Mouse (Mus musculus) heart, embryonic 12.5 days (tissue): ENCODE data around the gene Smg1. TPM values are rescaled to one million over a fixed set of nuclear protein-coding genes. Genes with fewer than 3 reads are reported as not detected.

Experiments used
- ATAC-seq: fragments of 200-750 bp; cut with Nextera tagmentation; 2 replicates; pipeline ENCODE4 v1.8.0; 2017; ENCODE audit warnings: moderate TSS enrichment, moderate library complexity; ENCODE audit not compliant: insufficient number of reproducible peaks, low FRiP score
- H3K27ac ChIP-seq: fragments of 300-500 bp; sonication (generic); 2 replicates; pipeline ENCODE4 v1.5.1; 2016; ENCODE audit warnings: mild to moderate bottlenecking, moderate library complexity; ENCODE audit not compliant: poor library complexity, severe bottlenecking
- H3K27me3 ChIP-seq: fragments of 300-500 bp; sonication (generic); replicated peaks from 2 replicates; pipeline ENCODE4 v1.6.1; 2016; ENCODE audit warnings: mild to moderate bottlenecking, moderate library complexity
- H3K36me3 ChIP-seq: fragments of 300-500 bp; sonication (generic); 2 replicates; pipeline ENCODE4 v1.6.1; 2016; ENCODE audit warnings: mild to moderate bottlenecking, moderate library complexity
- H3K4me1 ChIP-seq: fragments of 300-500 bp; sonication (generic); replicated peaks from 2 replicates; pipeline ENCODE4 v1.6.1; 2016; ENCODE audit warnings: mild to moderate bottlenecking
- H3K4me2 ChIP-seq: fragments of 300-500 bp; sonication (generic); 2 replicates; pipeline ENCODE4 v1.6.1; 2016; ENCODE audit warnings: mild to moderate bottlenecking, moderate library complexity
- H3K4me3 ChIP-seq: fragments of 300-500 bp; sonication (generic); 2 replicates; pipeline ENCODE4 v1.5.1; 2016; ENCODE audit warnings: mild to moderate bottlenecking
- H3K9ac ChIP-seq: fragments of 300-500 bp; sonication (generic); 2 replicates; pipeline ENCODE4 v1.6.1; 2016; ENCODE audit warnings: mild to moderate bottlenecking, moderate library complexity
- H3K9me3 ChIP-seq: fragments of 300-500 bp; sonication (generic); replicated peaks from 2 replicates; pipeline ENCODE4 v1.6.1; 2016; ENCODE audit warnings: mild to moderate bottlenecking, moderate library complexity
- WGBS: fragments of 180-500 bp; shearing (Covaris S2); methylation state at CpG from one replicate; pipeline ENCODE4 v1.1.7; 2016; 5-methylcytosine and 5-hydroxymethylcytosine counted together
- polyA plus RNA-seq: library from polyadenylated mRNA; unstranded; fragments of >200 nt; fragmentation: Nextera tagmentation; extraction: Ambion mirVana; gene quantifications from 2 replicates; pipeline ENCODE4 v1.2.1, GENCODE M21; 2016

The Smg1 gene
- polyA plus RNA-seq, 1 experiment from 2014 or later: 15.0 TPM

DNA sequence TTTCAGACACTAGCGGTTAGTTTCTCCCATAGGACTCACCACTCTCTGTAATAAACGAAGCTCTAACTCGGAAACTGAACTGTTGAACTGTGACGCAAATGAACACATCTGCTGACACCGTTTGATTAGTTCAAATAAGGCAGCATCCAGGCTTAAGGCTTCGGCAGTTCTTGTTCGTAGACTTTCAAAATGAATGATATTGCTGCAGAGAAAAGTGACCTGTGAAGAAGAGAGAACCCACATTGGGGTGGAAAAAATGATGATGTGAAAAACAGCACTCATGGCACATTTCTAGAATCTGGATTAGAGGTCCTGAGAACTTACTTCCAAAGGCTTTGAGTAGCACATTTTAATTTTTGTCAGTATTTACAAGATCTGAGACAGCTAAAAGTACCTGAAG lies 102.2 kb downstream of the Smg1 start:
- H3K4me2 ChIP-seq: no peak overlapping the region
- H3K9ac ChIP-seq: no peak overlapping the region
- no peak overlapping the region for H3K4me3 ChIP-seq
- H3K36me3 ChIP-seq: peaks cover 70% of the 10 kb centered on the region
- no peak for ATAC-seq
- 94% methylated on average over 7 of the region's 7 CpGs for WGBS
- no peak overlapping the region for H3K27ac ChIP-seq
- no peaks in the 10 kb centered on the region for H3K27me3 ChIP-seq
- H3K9me3 ChIP-seq: no peaks in the 10 kb centered on the region
- no peaks in the 10 kb centered on the region for H3K4me1 ChIP-seq

DNA sequence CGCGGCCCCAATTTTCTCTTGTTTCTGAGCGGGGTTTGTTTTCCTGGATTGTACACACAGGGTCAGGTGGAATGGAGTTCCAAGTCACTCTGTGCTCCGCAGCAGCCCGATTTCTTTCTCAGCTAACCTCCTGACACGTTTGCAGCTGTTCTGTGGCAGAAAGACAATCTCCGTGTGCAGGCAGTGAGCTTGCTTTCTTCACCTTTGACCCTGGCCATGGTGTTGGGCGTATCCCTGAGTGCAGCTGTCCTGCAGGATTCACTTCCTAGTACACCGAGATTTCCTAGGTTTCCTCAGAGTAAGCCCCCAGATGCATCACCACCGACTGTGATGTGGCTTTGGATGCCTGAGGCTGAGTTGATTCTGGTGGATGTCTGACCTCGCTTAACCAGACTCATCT lies 108.3 kb downstream of the Smg1 start:
- Histone ChIP-seq H3K4me3 (no peak overlapping the region), H3K36me3 (peaks cover 57% of the 10 kb centered on the region), H3K9ac (no peak overlapping the region), H3K27ac (no peak overlapping the region), H3K4me1 (peaks cover 6% of the 10 kb centered on the region; the same call in 1 of the 2 replicates), H3K9me3 (no peaks in the 10 kb centered on the region), H3K4me2 (no peak overlapping the region), H3K27me3 (no peaks in the 10 kb centered on the region)
- WGBS: 90% methylated on average over 11 of the region's 11 CpGs
- ATAC-seq: no peak

DNA sequence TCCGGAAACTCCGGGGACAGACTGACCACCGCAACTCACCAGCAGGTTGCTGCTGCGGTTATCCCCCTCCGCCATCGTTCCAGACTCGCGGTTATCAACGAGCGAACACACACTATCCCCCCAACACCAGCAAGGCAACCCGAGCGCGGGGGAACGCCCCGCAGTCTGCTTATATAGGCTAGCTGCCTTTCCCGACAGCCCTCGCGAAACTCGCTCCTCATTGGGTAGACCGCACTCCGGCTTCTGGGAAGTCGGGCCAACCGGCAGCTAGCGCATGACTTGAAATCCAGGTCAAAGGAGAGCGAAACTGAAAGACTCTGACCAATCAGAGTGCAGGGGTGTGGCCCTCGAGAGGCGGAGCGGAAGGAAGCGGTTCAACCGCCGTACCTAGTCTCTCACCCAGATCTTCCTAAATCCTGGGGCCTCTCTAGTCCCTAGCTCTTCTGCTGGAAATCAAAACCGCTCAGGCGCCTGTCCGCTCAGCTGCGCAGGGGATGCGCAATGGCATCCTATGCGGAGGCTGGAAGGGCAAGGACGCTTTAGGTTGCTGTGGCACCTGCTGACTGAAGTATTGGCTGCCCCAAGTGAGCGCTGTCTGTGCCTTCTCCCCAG lies 113.9 kb downstream of the Smg1 start, which contains the start of gene Arl6ip1:
Gene Arl6ip1, minus strand, starts transcription at position 233 of the 612 bp plus-strand sequence.
- peaks cover 30% of the 10 kb centered on the region for H3K4me1 ChIP-seq
- peak within 1 kb of the TSS; percentile 96 for H3K4me3 ChIP-seq
- WGBS: under 1% methylated on average over 39 of the region's 39 CpGs
- ATAC-seq: peak; percentile 99
- peak within 1 kb of the TSS; percentile 92 for H3K9ac ChIP-seq
- H3K36me3 ChIP-seq: peaks cover 24% of the 10 kb centered on the region
- no peaks in the 10 kb centered on the region for H3K27me3 ChIP-seq
- H3K4me2 ChIP-seq: peak within 1 kb of the TSS; percentile 89
- no peaks in the 10 kb centered on the region for H3K9me3 ChIP-seq
- H3K27ac ChIP-seq: peak within 1 kb of the TSS; percentile 93

DNA sequence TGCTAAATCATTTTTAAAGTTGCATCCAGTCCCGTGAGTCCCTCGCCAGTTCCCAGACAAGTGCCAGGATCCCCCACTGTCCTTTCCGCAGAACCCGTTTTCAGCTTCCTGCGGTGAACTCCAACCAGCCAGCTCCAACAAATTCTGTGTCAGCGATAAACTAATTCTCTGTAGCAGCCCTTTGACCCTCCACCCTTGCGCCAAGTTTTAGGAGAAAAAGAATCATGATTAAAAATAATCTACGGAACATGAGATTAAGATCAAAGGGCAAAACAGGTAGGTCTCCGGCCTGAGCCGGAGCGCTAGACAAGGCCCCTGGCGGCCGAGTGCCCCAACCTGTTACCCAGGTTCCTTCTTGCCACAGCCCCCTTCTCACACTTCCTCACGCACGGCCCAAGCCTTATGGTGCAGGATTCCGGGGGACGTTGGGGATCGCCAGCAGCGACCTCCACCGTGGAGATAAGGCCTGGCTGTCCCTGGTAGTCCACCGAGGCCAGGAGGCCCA lies 114.5 kb downstream of the Smg1 start:
- WGBS: under 1% methylated on average over 21 of the region's 21 CpGs
- ATAC-seq: peak; percentile 73

DNA sequence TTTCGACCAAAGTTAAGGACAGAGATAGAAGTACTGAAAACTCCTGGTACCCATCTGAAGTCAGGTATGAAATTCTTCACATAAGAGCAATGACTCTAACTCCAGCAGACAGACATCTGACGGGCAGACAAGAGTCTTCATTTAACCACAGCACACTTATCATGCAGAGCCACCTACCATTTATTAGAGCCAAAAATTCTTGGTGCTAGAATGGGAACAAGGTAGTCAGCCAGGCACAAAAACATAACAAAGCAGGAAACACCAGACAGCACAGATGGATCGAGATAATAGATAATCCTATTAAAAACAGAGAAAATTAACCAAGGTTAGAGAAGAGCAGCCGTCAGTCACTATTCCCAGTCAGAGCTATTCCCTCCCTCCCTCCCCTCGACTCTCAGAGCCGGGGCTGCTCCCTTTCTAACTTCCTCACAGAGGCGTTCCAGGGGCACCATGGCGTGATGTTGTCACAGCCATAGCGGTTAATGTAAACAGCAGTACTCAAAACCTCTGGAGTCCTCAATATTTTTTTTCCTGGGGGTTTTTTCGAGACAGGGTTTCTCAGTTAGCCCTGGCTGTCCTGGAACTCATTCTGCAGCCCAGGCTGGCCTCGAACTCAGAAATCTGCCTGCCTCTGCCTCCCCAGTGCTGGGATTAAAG lies 117.1 kb downstream of the Smg1 start:
- ATAC-seq: no peak
- peak overlapping the region; percentile 44 for H3K4me2 ChIP-seq
- H3K4me1 ChIP-seq: peaks cover 30% of the 10 kb centered on the region
- H3K4me3 ChIP-seq: no peak overlapping the region
- no peaks in the 10 kb centered on the region for H3K9me3 ChIP-seq
- H3K27ac ChIP-seq: no peak overlapping the region
- no peak overlapping the region for H3K9ac ChIP-seq
- no peaks in the 10 kb centered on the region for H3K27me3 ChIP-seq
- 76% methylated on average over 11 of the region's 11 CpGs for WGBS
- H3K36me3 ChIP-seq: peaks cover 37% of the 10 kb centered on the region

More for the DNA sequence above, 114.5 kb downstream of the Smg1 start:
- H3K36me3 ChIP-seq: peaks cover 27% of the 10 kb centered on the region
- H3K27ac ChIP-seq: peak overlapping the region; percentile 91
- H3K4me2 ChIP-seq: peak overlapping the region; percentile 89
- H3K4me1 ChIP-seq: peaks cover 30% of the 10 kb centered on the region
- H3K4me3 ChIP-seq: peak overlapping the region; percentile 96
- peak overlapping the region; percentile 92 for H3K9ac ChIP-seq
- no peaks in the 10 kb centered on the region for H3K27me3 ChIP-seq
- H3K9me3 ChIP-seq: no peaks in the 10 kb centered on the region

DNA sequence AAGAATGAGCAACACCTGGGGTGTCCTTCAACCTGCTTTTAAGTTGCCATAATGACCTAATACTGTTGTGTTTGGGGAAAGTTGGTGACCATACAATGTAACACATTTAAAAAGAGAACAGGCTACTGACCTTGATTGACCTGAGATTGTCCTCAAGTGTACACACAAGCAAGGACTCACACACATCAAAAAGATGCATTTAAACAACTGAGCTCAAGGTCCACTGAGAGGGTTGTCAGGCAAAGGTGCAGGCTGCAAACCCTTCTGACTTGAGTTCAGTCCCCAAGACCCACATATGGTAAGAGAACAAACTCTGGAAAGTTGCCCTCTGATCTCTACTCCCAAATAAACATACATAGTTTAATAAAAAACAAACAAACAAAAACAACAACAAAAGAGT lies 117.7 kb downstream of the Smg1 start:
- H3K27me3 ChIP-seq: no peaks in the 10 kb centered on the region
- peaks cover 43% of the 10 kb centered on the region for H3K36me3 ChIP-seq
- no peak overlapping the region for H3K4me3 ChIP-seq
- peaks cover 30% of the 10 kb centered on the region for H3K4me1 ChIP-seq
- H3K27ac ChIP-seq: no peak overlapping the region
- ATAC-seq: no peak
- no peaks in the 10 kb centered on the region for H3K9me3 ChIP-seq
- no peak overlapping the region for H3K9ac ChIP-seq
- H3K4me2 ChIP-seq: no peak overlapping the region

DNA sequence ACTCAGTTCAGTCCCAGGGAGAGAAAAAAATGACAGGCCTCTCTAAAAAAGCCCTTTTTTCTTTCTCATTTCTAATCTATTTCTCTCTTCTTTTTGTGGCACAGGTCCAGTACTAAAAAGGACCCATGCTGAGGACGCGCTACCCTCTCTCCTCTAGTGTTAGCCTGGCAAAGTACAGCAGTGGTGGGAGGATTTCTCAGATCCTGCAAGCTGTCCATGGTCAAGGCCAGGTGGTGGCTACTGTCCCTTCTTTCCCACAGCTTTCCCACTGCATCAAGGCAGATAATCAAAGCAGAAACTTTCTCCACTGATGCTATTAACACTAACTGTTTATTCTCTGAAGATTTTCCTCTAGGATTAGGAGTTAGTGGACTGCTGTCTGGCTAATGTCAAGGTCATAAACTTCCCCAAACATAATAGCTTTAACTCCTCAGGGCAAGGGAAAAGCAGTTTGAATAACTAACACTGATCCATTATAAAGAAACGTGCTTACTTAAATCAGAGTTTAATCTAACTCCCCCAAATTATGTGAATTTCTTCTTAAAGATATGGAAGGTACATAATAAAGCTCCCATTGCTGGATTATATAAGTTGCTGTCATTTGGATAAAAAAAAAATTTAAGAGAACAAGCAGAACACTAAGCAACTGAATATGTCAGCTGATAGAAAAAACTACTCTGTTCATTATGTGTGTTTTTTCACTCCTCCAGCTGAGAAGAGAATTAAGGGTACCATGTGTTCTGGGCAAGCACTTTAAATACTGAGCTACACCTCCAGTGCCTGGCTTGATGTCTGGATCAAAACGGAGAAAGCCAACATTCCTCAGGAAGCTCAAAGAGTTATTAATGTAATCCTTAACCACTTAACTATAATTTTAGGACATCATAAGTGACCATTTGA lies 119.7 kb downstream of the Smg1 start:
- Histone ChIP-seq H3K4me2 (no peak overlapping the region), H3K4me1 (peaks cover 20% of the 10 kb centered on the region), H3K36me3 (peaks cover 61% of the 10 kb centered on the region), H3K27ac (no peak overlapping the region), H3K9ac (no peak overlapping the region), H3K4me3 (no peak overlapping the region), H3K27me3 (no peaks in the 10 kb centered on the region), H3K9me3 (no peaks in the 10 kb centered on the region)
- no peak for ATAC-seq
- WGBS: 91% methylated on average over 4 of the region's 4 CpGs

DNA sequence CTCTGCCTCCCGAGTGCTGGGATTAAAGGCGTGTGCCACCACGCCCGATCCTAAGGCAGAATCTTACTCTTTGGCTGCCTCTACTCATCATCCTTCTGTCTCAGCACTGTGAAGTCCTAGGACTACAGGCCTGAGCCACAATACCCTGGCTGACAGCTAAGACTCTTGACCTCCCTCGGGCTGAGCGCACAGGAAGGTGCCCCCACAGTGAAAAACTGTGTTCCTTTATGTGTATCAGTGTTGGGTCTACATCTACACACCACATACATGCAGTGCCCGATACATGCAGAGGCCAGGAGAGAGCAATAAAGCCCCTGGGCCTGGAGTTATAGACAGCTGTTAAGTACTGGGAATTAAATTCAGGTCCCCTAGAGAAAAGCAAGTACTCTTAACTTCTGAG lies 121.2 kb downstream of the Smg1 start:
- H3K27me3 ChIP-seq: no peaks in the 10 kb centered on the region
- ATAC-seq: no peak
- no peak overlapping the region for H3K27ac ChIP-seq
- no peak overlapping the region for H3K9ac ChIP-seq
- H3K4me3 ChIP-seq: no peak overlapping the region
- 95% methylated on average over 7 of the region's 7 CpGs for WGBS
- peaks cover 71% of the 10 kb centered on the region for H3K36me3 ChIP-seq
- no peaks in the 10 kb centered on the region for H3K9me3 ChIP-seq
- H3K4me2 ChIP-seq: no peak overlapping the region
- H3K4me1 ChIP-seq: peaks cover 11% of the 10 kb centered on the region

DNA sequence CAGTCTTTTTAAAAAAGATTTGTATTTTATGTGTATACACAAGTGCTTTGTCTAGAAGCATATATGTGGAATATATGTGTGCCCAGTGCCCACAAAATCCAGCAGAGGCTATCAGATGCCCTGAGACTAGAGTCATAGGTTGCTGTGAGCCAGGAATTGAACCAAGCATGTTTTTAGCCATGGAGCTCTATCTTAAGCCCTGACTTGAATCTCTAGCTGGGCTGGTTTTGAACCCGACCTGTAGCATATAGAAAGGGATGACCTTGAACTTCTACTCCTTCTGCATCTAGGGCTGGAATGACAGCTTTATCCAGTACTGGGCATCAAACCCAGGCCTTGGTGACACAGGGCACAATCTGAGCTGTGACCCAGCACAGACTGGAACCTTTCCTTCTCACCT lies 122.8 kb downstream of the Smg1 start:
- no peaks in the 10 kb centered on the region for H3K27me3 ChIP-seq
- peaks cover 57% of the 10 kb centered on the region for H3K36me3 ChIP-seq
- ATAC-seq: no peak
- H3K27ac ChIP-seq: no peak overlapping the region
- no peaks in the 10 kb centered on the region for H3K9me3 ChIP-seq
- no peak overlapping the region for H3K9ac ChIP-seq
- 74% methylated on average over 1 of the region's 1 CpGs for WGBS
- no peak overlapping the region for H3K4me2 ChIP-seq
- H3K4me3 ChIP-seq: no peak overlapping the region
- H3K4me1 ChIP-seq: no peaks in the 10 kb centered on the region

DNA sequence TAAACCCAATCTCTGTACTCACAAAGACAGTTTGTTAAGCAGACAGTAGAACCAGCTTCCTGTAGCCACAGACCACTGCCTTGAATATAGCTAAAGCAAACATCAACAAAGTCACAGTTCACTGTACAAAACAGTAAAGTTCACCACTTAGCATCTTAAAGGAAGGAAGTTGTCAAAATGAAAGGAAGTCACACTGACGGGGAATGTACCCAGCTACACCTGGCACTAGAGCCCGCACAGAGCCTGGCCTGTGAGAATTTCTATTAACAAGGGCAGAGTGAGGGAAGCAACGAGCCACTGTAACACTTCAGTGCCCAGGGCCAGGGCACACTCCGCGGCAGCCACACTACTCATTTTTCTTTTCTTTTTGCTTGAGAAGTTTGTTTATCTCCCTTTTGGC lies 123.5 kb downstream of the Smg1 start:
- ATAC-seq: no peak
- H3K27me3 ChIP-seq: no peaks in the 10 kb centered on the region
- H3K27ac ChIP-seq: no peak overlapping the region
- H3K4me2 ChIP-seq: no peak overlapping the region
- WGBS: 86% methylated on average over 5 of the region's 5 CpGs
- no peak overlapping the region for H3K9ac ChIP-seq
- peaks cover 56% of the 10 kb centered on the region for H3K36me3 ChIP-seq
- no peaks in the 10 kb centered on the region for H3K9me3 ChIP-seq
- peaks cover 3% of the 10 kb centered on the region; the same call in 1 of the 2 replicates for H3K4me1 ChIP-seq
- H3K4me3 ChIP-seq: no peak overlapping the region

DNA sequence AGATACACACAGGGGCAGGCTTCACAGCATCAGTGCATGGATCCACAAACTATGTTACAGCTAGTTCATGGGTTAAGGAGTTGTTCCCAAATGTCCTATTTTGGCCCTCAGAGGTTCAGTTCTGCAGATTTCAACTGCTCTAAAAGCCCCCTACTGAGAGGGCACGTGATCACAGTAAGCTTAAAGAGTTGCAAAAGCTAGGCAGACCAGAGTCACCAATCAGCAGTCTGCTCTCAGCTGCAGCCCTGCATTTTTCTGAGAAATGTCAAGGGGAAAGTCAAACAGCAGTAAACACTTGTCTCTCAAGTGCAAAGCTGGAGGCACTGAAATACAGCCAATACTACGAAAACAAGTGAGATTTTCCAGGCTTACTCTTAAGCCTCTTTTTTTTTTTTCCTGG lies 124.3 kb downstream of the Smg1 start:
- no peak overlapping the region for H3K4me3 ChIP-seq
- no peak for ATAC-seq
- H3K9me3 ChIP-seq: no peaks in the 10 kb centered on the region
- WGBS: 67% methylated on average over 2 of the region's 2 CpGs
- no peaks in the 10 kb centered on the region for H3K27me3 ChIP-seq
- peaks cover 11% of the 10 kb centered on the region for H3K4me1 ChIP-seq
- no peak overlapping the region for H3K4me2 ChIP-seq
- no peak overlapping the region for H3K27ac ChIP-seq
- H3K36me3 ChIP-seq: peaks cover 59% of the 10 kb centered on the region
- H3K9ac ChIP-seq: no peak overlapping the region
